Mouse (Mus musculus) hindbrain, embryonic 14.5 days (tissue): Measurements from ENCODE around the gene Abhd16a. TPM values are rescaled to one million over a fixed set of nuclear protein-coding genes. Genes with fewer than 3 reads are reported as not detected.

ENCODE experiments used
- ATAC-seq: fragments of 200-750 bp; cut with Nextera tagmentation; 2 replicates; pipeline ENCODE4 v1.8.0; 2017; ENCODE audit warnings: moderate number of reproducible peaks, mild to moderate bottlenecking, moderate TSS enrichment, moderate library complexity; ENCODE audit not compliant: low FRiP score
- DNase-seq: peaks from one replicate; pipeline ENCODE4 v3.0.0-alpha.2; 2015; ENCODE audit warnings: low spot score
- H3K27ac ChIP-seq: fragments of 300-500 bp; sonication (generic); 2 replicates; pipeline ENCODE4 v1.5.1; 2014; ENCODE audit warnings: mild to moderate bottlenecking, moderate library complexity
- H3K27me3 ChIP-seq: fragments of 300-500 bp; sonication (generic); 2 replicates; pipeline ENCODE4 v1.6.1; 2014; ENCODE audit warnings: mild to moderate bottlenecking, low read length, mixed read lengths; ENCODE audit not compliant: control insufficient read depth, insufficient read depth
- H3K36me3 ChIP-seq: fragments of 300-500 bp; sonication (generic); replicated peaks from 2 replicates; pipeline ENCODE4 v1.6.1; 2014; ENCODE audit not compliant: control insufficient read depth, insufficient read depth
- H3K4me1 ChIP-seq: fragments of 300-500 bp; sonication (generic); replicated peaks from 2 replicates; pipeline ENCODE4 v1.6.1; 2014; ENCODE audit warnings: antibody characterized with exemption, low read length, mixed read lengths; ENCODE audit not compliant: control insufficient read depth, insufficient read depth
- H3K4me2 ChIP-seq: fragments of 300-500 bp; sonication (generic); replicated peaks from 2 replicates; pipeline ENCODE4 v1.6.1; 2014; ENCODE audit warnings: mild to moderate bottlenecking, moderate library complexity
- H3K4me3 ChIP-seq: fragments of 300-500 bp; sonication (generic); replicated peaks from 2 replicates; pipeline ENCODE4 v1.5.1; 2014; ENCODE audit warnings: mild to moderate bottlenecking, low read length
- H3K9ac ChIP-seq: fragments of 300-500 bp; sonication (generic); 2 replicates; pipeline ENCODE4 v1.6.1; 2014
- H3K9me3 ChIP-seq: fragments of 300-500 bp; sonication (generic); 2 replicates; pipeline ENCODE4 v1.6.1; 2016; ENCODE audit warnings: low read length; ENCODE audit not compliant: control insufficient read depth
- WGBS: fragments of 180-500 bp; shearing (Covaris S2); extraction: QIAGEN DNeasy Blood & Tissue Kit; methylation state at CpG from one replicate; pipeline ENCODE4 v1.1.7; 2014; 5-methylcytosine and 5-hydroxymethylcytosine counted together
- polyA plus RNA-seq: library from polyadenylated mRNA; unstranded; fragments of >200 nt; fragmentation: Nextera tagmentation; extraction: Ambion mirVana; gene quantifications from 2 replicates; pipeline ENCODE4 v1.2.1, GENCODE M21; 2014

Abhd16a gene
- polyA plus RNA-seq, 1 experiment from 2014 or later = 86.8 TPM

DNA sequence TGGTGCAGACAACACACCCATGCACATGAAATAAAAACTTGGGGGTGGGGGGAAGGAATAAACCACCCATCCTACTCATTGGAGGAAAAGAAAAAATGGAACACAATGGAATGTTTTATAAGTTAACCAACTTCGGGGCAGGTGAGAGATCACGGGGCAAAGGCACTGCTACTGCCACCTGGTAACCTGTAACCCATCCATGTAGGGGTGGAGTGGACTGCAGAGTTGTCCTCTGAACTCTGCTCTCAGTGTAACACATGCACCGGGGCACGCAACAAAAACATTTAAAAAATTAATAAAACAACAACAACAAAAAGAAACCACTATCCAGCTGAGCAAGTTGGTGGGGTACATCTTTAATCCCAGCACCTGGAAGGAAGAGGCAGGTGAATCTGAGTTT is 63.1 kb downstream of the Abhd16a start:
- no peak for ATAC-seq
- Histone ChIP-seq H3K4me3 (no peak overlapping the region), H3K4me1 (no peaks in the 10 kb centered on the region), H3K27me3 (no peaks in the 10 kb centered on the region), H3K4me2 (no peak overlapping the region), H3K27ac (no peak overlapping the region), H3K9me3 (no peaks in the 10 kb centered on the region), H3K9ac (no peak overlapping the region), H3K36me3 (peaks cover 99% of the 10 kb centered on the region)
- 97% methylated on average over 4 of the region's 4 CpGs for WGBS
- DNase-seq = no peak

Other genes starting within 250 kb of the Abhd16a start
- gene Skiv2l, start 239.1 kb upstream of the Abhd16a start, polyA plus RNA-seq = 49.6 and 51.2 TPM in 2 replicates
- 73.7 and 74.0 TPM in 2 replicates for gene Nelfe, start 238.9 kb upstream of the Abhd16a start, polyA plus RNA-seq
- 2.2 and 2.3 TPM in 2 replicates for gene Cfb, start 226.7 kb upstream of the Abhd16a start, polyA plus RNA-seq
- 3.0 and 3.3 TPM in 2 replicates for gene Zbtb12, start 209.8 kb upstream of the Abhd16a start, polyA plus RNA-seq
- not detected in 2 replicates for gene Gm20547, start 207.2 kb upstream of the Abhd16a start, polyA plus RNA-seq
- 1.2 and 1.8 TPM in 2 replicates for gene C2, start 191.0 kb upstream of the Abhd16a start, polyA plus RNA-seq
- gene Ehmt2, start 190.8 kb upstream of the Abhd16a start, polyA plus RNA-seq = 72.6 and 82.1 TPM in 2 replicates
- gene Slc44a4, start 174.8 kb upstream of the Abhd16a start, polyA plus RNA-seq = 0.11 and 0.12 TPM in 2 replicates
- 26.9 and 27.2 TPM in 2 replicates for gene Neu1, start 158.0 kb upstream of the Abhd16a start, polyA plus RNA-seq
- gene Hspa1b, start 130.0 kb upstream of the Abhd16a start, polyA plus RNA-seq = 0.34 and 0.56 TPM in 2 replicates
- gene Gm20481, start 119.4 kb upstream of the Abhd16a start, polyA plus RNA-seq = not detected in 2 replicates
- 7.5 and 11.6 TPM in 2 replicates for gene Hspa1a, start 117.1 kb upstream of the Abhd16a start, polyA plus RNA-seq
- gene Hspa1l, start 116.6 kb upstream of the Abhd16a start, polyA plus RNA-seq = 1.9 TPM in 2 replicates
- gene Lsm2, start 107.4 kb upstream of the Abhd16a start, polyA plus RNA-seq = 92.9 and 97.8 TPM in 2 replicates
- gene Vars, start 88.3 kb upstream of the Abhd16a start, polyA plus RNA-seq = 51.0 and 51.6 TPM in 2 replicates
- 0.13 and 0.16 TPM in 2 replicates for gene Vwa7, start 72.7 kb upstream of the Abhd16a start, polyA plus RNA-seq
- gene Sapcd1, start 61.2 kb upstream of the Abhd16a start, polyA plus RNA-seq = 1.4 and 1.7 TPM in 2 replicates
- 1.5 and 2.4 TPM in 2 replicates for gene Msh5, start 42.5 kb upstream of the Abhd16a start, polyA plus RNA-seq
- 23.8 and 24.7 TPM in 2 replicates for gene Clic1, start 39.3 kb upstream of the Abhd16a start, polyA plus RNA-seq
- 295 and 328 TPM in 2 replicates for gene Ddah2, start 30.2 kb upstream of the Abhd16a start, polyA plus RNA-seq
- not detected in 2 replicates for gene Ly6g6c, start 23.9 kb upstream of the Abhd16a start, polyA plus RNA-seq
- 0.21 and 0.42 TPM in 2 replicates for gene Mpig6b, start 23.1 kb upstream of the Abhd16a start, polyA plus RNA-seq
- not detected in 2 replicates for gene Ly6g6e, start 12.4 kb upstream of the Abhd16a start, polyA plus RNA-seq
- 0.82 and 0.94 TPM in 2 replicates for gene Ly6g6d, start 11.2 kb upstream of the Abhd16a start, polyA plus RNA-seq
- 0.23 TPM in 1 of 2 replicates, not detected in the other for gene Ly6g6f, start 3.7 kb upstream of the Abhd16a start, polyA plus RNA-seq
- gene Ly6g5c, start 19.0 kb downstream of the Abhd16a start, polyA plus RNA-seq = not detected in 2 replicates
- 0.44 and 1.0 TPM in 2 replicates for gene Ly6g5b, start 26.2 kb downstream of the Abhd16a start, polyA plus RNA-seq
- 21.9 and 22.0 TPM in 2 replicates for gene Gpank1, start 32.2 kb downstream of the Abhd16a start, polyA plus RNA-seq
- 321 and 339 TPM in 2 replicates for gene Csnk2b, start 32.8 kb downstream of the Abhd16a start, polyA plus RNA-seq
- gene D17H6S53E, start 37.1 kb downstream of the Abhd16a start, polyA plus RNA-seq = 6.0 and 6.2 TPM in 2 replicates
- gene Apom, start 42.8 kb downstream of the Abhd16a start, polyA plus RNA-seq = 0.39 TPM in 1 of 2 replicates, not detected in the other
- gene Bag6, start 45.9 kb downstream of the Abhd16a start, polyA plus RNA-seq = 90.2 and 98.2 TPM in 2 replicates
- 152 and 168 TPM in 2 replicates for gene Prrc2a, start 75.6 kb downstream of the Abhd16a start, polyA plus RNA-seq
- gene Aif1, start 86.8 kb downstream of the Abhd16a start, polyA plus RNA-seq = 7.8 and 8.7 TPM in 2 replicates
- 8.2 and 13.3 TPM in 2 replicates for gene Lst1, start 99.2 kb downstream of the Abhd16a start, polyA plus RNA-seq
- gene Ltb, start 105.2 kb downstream of the Abhd16a start, polyA plus RNA-seq = 0.29 and 0.39 TPM in 2 replicates
- gene Tnf, start 112.7 kb downstream of the Abhd16a start, polyA plus RNA-seq = not detected in 2 replicates
- 0.23 and 0.55 TPM in 2 replicates for gene Lta, start 116.1 kb downstream of the Abhd16a start, polyA plus RNA-seq
- gene Gm16181, start 131.6 kb downstream of the Abhd16a start, polyA plus RNA-seq = not detected in 2 replicates
- gene Atp6v1g2, start 144.4 kb downstream of the Abhd16a start, polyA plus RNA-seq = 122 and 138 TPM in 2 replicates
- gene Nfkbil1, start 146.5 kb downstream of the Abhd16a start, polyA plus RNA-seq = 3.5 and 3.8 TPM in 2 replicates
- gene Ddx39b, start 152.5 kb downstream of the Abhd16a start, polyA plus RNA-seq = 341 and 346 TPM in 2 replicates
- gene H2-D1, start 173.5 kb downstream of the Abhd16a start, polyA plus RNA-seq = 95.5 and 98.1 TPM in 2 replicates
- gene H2-Q1, start 231.1 kb downstream of the Abhd16a start, polyA plus RNA-seq = 0.25 and 0.27 TPM in 2 replicates